In the genomic region with DNA sequence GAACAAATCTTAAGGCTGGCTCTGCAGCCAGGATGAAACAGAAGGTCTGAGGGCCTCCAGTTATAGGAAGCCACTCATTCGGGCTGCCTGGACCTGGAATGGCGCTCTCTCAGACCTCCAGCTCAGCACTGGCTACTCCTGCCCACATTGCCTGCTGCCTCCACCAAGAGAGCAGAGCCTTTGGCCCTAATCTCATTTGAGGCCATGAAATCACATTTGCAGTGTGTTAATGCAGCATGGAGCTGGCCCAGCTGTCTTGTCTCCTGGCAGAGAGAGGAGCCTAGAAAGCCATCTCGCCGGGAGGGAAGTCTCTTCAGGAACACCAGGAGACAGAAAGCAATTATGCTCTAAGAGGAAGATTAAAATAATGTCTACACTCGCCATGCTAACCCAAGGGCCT, we compare ENCODE assay signal across 15 mouse cellular contexts. TPM values are rescaled to one million over a fixed set of nuclear protein-coding genes. Genes with fewer than 3 reads are reported as not detected.
A peak's percentile ranks its signal among the peaks of the same experiment; 100 is the strongest.
DNase-seq lines count a peak whose midpoint lies in the region; ATAC-seq and TF ChIP-seq lines count a peak whose summit lies in the region.
"Had no signal": no experiment of that assay in that cellular context is flagged by ENCODE, and none has a peak within 500 bp of the region (broad histone marks: within the 10 kb centered on the region; RNA-seq: fewer than 3 reads in every experiment).

No protein-coding gene starts in this region.

- no peaks in the 10 kb centered on the region for H3K9me3 ChIP-seq in forebrain, embryonic 10.5 days
- H3K9me3 ChIP-seq in forebrain, embryonic 11.5 days (ENCODE audit: control insufficient read depth, low read length): no peaks in the 10 kb centered on the region
- no peaks in the 10 kb centered on the region for H3K9me3 ChIP-seq in lung, postnatal 0 days (ENCODE audit: low read length)
- no peaks in the 10 kb centered on the region for H3K9me3 ChIP-seq in hindbrain, embryonic 10.5 days
- no peaks in the 10 kb centered on the region for H3K9me3 ChIP-seq in midbrain, embryonic 14.5 days (ENCODE audit: control insufficient read depth, low read length)
- H3K9me3 ChIP-seq: limb, embryonic 12.5 days had no signal

- H3K4me1 ChIP-seq in forebrain, embryonic 10.5 days: peaks cover 71% of the 10 kb centered on the region
- peaks cover 15% of the 10 kb centered on the region; the same call in 1 of the 2 replicates for H3K4me1 ChIP-seq in forebrain, embryonic 11.5 days (replicated peaks; ENCODE audit: control insufficient read depth, insufficient read depth, low read length)
- no peaks in the 10 kb centered on the region for H3K4me1 ChIP-seq in lung, postnatal 0 days (ENCODE audit: insufficient read depth, low read depth, low read length)
- no peaks in the 10 kb centered on the region for H3K4me1 ChIP-seq in lung, adult 2 months (ENCODE audit: control insufficient read depth, insufficient read depth, low read length)
- peaks cover 67% of the 10 kb centered on the region for H3K4me1 ChIP-seq in hindbrain, embryonic 10.5 days (replicated peaks)
- H3K4me1 ChIP-seq in midbrain, embryonic 14.5 days (ENCODE audit: control insufficient read depth, insufficient read depth, low read length): peaks cover 36% of the 10 kb centered on the region

- no peak for TF ChIP-seq POLR2A in lung, adult 2 months (IDR thresholded peaks at IDR 0.05; ENCODE audit: borderline replicate concordance, extremely low read depth, low read depth, low read length)

- DNase-seq in forebrain, embryonic 10.5 days (ENCODE audit: extremely low spot score, low spot score): no peak
- no peak for DNase-seq in forebrain, embryonic 11.5 days (ENCODE audit: low spot score)
- peak; percentile 15 for DNase-seq in lung, postnatal 0 days (ENCODE audit: low spot score)
- DNase-seq in lung, adult 2 months: no peak
- DNase-seq in hindbrain, embryonic 10.5 days (ENCODE audit: low spot score): no peak
- DNase-seq in midbrain, embryonic 14.5 days: peak; percentile 62
- no peak for DNase-seq in frontal cortex, postnatal 10 days (ENCODE audit: low spot score in 2 of 2)
- DNase-seq: adrenal gland, postnatal 36 days; cerebellum, adult 11 months; kidney, adult 18-20 months; liver, postnatal 0 days; retina, postnatal 1 day; thymus, adult 18-20 months had no signal

- TF ChIP-seq EP300 in lung, postnatal 0 days (IDR thresholded peaks at IDR 0.05): no peak

- no peaks in the 10 kb centered on the region for H3K36me3 ChIP-seq in forebrain, embryonic 10.5 days (replicated peaks)
- no peaks in the 10 kb centered on the region for H3K36me3 ChIP-seq in forebrain, embryonic 11.5 days (ENCODE audit: control insufficient read depth, insufficient read depth, low read length)
- H3K36me3 ChIP-seq in lung, postnatal 0 days (ENCODE audit: insufficient read depth, low read length): no peaks in the 10 kb centered on the region; the same call in 1 of the 2 replicates
- no peaks in the 10 kb centered on the region for H3K36me3 ChIP-seq in hindbrain, embryonic 10.5 days
- no peaks in the 10 kb centered on the region for H3K36me3 ChIP-seq in midbrain, embryonic 14.5 days (ENCODE audit: control insufficient read depth, insufficient read depth, low read length)
- H3K36me3 ChIP-seq: limb, embryonic 12.5 days had no signal

- H3K27me3 ChIP-seq in forebrain, embryonic 10.5 days (ENCODE audit: poor library complexity, severe bottlenecking): peaks cover 51% of the 10 kb centered on the region
- no peaks in the 10 kb centered on the region for H3K27me3 ChIP-seq in forebrain, embryonic 11.5 days (ENCODE audit: control insufficient read depth, insufficient read depth, low read length)
- no peaks in the 10 kb centered on the region for H3K27me3 ChIP-seq in lung, postnatal 0 days (replicated peaks; ENCODE audit: insufficient read depth, low read length)
- H3K27me3 ChIP-seq in hindbrain, embryonic 10.5 days (ENCODE audit: insufficient read depth, poor library complexity, severe bottlenecking): peaks cover 52% of the 10 kb centered on the region
- H3K27me3 ChIP-seq in midbrain, embryonic 14.5 days (ENCODE audit: control insufficient read depth, insufficient read depth, low read length): no peaks in the 10 kb centered on the region

- ATAC-seq in forebrain, embryonic 11.5 days (replicated peaks; ENCODE audit: low FRiP score): no peak
- ATAC-seq in lung, postnatal 0 days: no peak
- no peak for ATAC-seq in midbrain, embryonic 14.5 days (ENCODE audit: low FRiP score, low TSS enrichment)
- ATAC-seq in frontal cortex, adult (ENCODE audit: low TSS enrichment): no peak
- ATAC-seq: liver, postnatal 0 days had no signal

- no peak overlapping the region for H3K4me3 ChIP-seq in forebrain, embryonic 10.5 days
- no peak overlapping the region for H3K4me3 ChIP-seq in forebrain, embryonic 11.5 days (ENCODE audit: low read depth, low read length)
- H3K4me3 ChIP-seq in lung, postnatal 0 days (ENCODE audit: low read depth, low read length): no peak overlapping the region
- no peak overlapping the region for H3K4me3 ChIP-seq in lung, adult 2 months (replicated peaks; ENCODE audit: extremely low read depth, low read depth, low read length)
- H3K4me3 ChIP-seq in hindbrain, embryonic 10.5 days: no peak overlapping the region
- H3K4me3 ChIP-seq in midbrain, embryonic 14.5 days (replicated peaks; ENCODE audit: low read depth, low read length): no peak overlapping the region
- H3K4me3 ChIP-seq: limb, embryonic 12.5 days had no signal

- 66% methylated on average over 5 of the region's 5 CpGs for whole genome bisulfite sequencing in forebrain, embryonic 10.5 days
- 63% methylated on average over 5 of the region's 5 CpGs for WGBS in forebrain, embryonic 11.5 days
- WGBS in lung, postnatal 0 days: 56% methylated on average over 5 of the region's 5 CpGs
- WGBS in lung, adult 2 months: 67% methylated on average over 5 of the region's 5 CpGs
- WGBS in hindbrain, embryonic 10.5 days: 59% methylated on average over 5 of the region's 5 CpGs
- 22% methylated on average over 5 of the region's 5 CpGs for WGBS in midbrain, embryonic 14.5 days

- H3K27ac ChIP-seq in forebrain, embryonic 10.5 days: peak overlapping the region; percentile 44; the same call in 1 of the 2 replicates
- no peak overlapping the region for H3K27ac ChIP-seq in forebrain, embryonic 11.5 days (ENCODE audit: low read depth, low read length)
- no peak overlapping the region for H3K27ac ChIP-seq in lung, postnatal 0 days (ENCODE audit: low read length)
- peak overlapping the region; percentile 31 for H3K27ac ChIP-seq in hindbrain, embryonic 10.5 days
- peak overlapping the region; percentile 60 for H3K27ac ChIP-seq in midbrain, embryonic 14.5 days (replicated peaks; ENCODE audit: low read depth, low read length)
- H3K27ac ChIP-seq: limb, embryonic 12.5 days had no signal

- H3K9ac ChIP-seq in forebrain, embryonic 11.5 days (ENCODE audit: low read length): no peak overlapping the region
- no peak overlapping the region for H3K9ac ChIP-seq in lung, postnatal 0 days (replicated peaks; ENCODE audit: low read depth)
- H3K9ac ChIP-seq in midbrain, embryonic 14.5 days (replicated peaks; ENCODE audit: low read length): no peak overlapping the region
- H3K9ac ChIP-seq: limb, embryonic 12.5 days; liver, postnatal 0 days had no signal

- no peak overlapping the region for H3K4me2 ChIP-seq in forebrain, embryonic 11.5 days (ENCODE audit: low read depth, low read length, severe bottlenecking)
- H3K4me2 ChIP-seq in lung, postnatal 0 days (replicated peaks; ENCODE audit: low read depth, low read length): no peak overlapping the region
- no peak overlapping the region for H3K4me2 ChIP-seq in midbrain, embryonic 14.5 days (ENCODE audit: low read length)
- H3K4me2 ChIP-seq: limb, embryonic 12.5 days had no signal

- no peak for TF ChIP-seq CTCF in lung, postnatal 0 days (IDR thresholded peaks at IDR 0.05)
- TF ChIP-seq CTCF in lung, adult 2 months (IDR thresholded peaks at IDR 0.05; ENCODE audit: insufficient read depth, low read length): no peak

RNA-seq across cellular contexts. Expression of a gene that starts 11.1 kb away (rescaled TPM):
- polyA plus RNA-seq in forebrain, embryonic 10.5 days (2016; fragmentation: Nextera tagmentation; extraction: Ambion mirVana): 0.36 and 0.90 TPM in 2 replicates
- 0.88 and 1.1 TPM in 2 replicates for polyA plus RNA-seq in forebrain, embryonic 11.5 days (2014; fragmentation: Nextera tagmentation; extraction: Ambion mirVana)
- polyA plus RNA-seq in lung, postnatal 0 days (2015; fragmentation: Nextera tagmentation; extraction: Ambion mirVana): 3.0 and 3.3 TPM in 2 replicates
- polyA plus RNA-seq in lung, adult 2 months (2012; rRNA removed): 7.8 and 8.5 TPM in 2 replicates
- 0.90 and 0.99 TPM in 2 replicates for polyA plus RNA-seq in hindbrain, embryonic 10.5 days (2016; fragmentation: Nextera tagmentation; extraction: Ambion mirVana)
- 0.09 and 0.54 TPM in 2 replicates for polyA plus RNA-seq in midbrain, embryonic 14.5 days (2014; fragmentation: Nextera tagmentation; extraction: Ambion mirVana)
- polyA plus RNA-seq: liver, postnatal 0 days had no signal

RNA-seq across cellular contexts. Expression of a gene that starts 43.9 kb away (rescaled TPM):
- 33.0 and 37.1 TPM in 2 replicates for polyA plus RNA-seq in forebrain, embryonic 10.5 days (2016; fragmentation: Nextera tagmentation; extraction: Ambion mirVana)
- 18.0 and 21.8 TPM in 2 replicates for polyA plus RNA-seq in forebrain, embryonic 11.5 days (2014; fragmentation: Nextera tagmentation; extraction: Ambion mirVana)
- 0.32 and 0.41 TPM in 2 replicates for polyA plus RNA-seq in lung, postnatal 0 days (2015; fragmentation: Nextera tagmentation; extraction: Ambion mirVana)
- polyA plus RNA-seq in lung, adult 2 months (2012; rRNA removed): 0.65 and 0.68 TPM in 2 replicates
- polyA plus RNA-seq in hindbrain, embryonic 10.5 days (2016; fragmentation: Nextera tagmentation; extraction: Ambion mirVana): 11.2 and 15.8 TPM in 2 replicates
- polyA plus RNA-seq in midbrain, embryonic 14.5 days (2014; fragmentation: Nextera tagmentation; extraction: Ambion mirVana): 2.3 and 10.1 TPM in 2 replicates
- polyA plus RNA-seq: liver, postnatal 0 days had no signal

Comparison
In these comparisons a context has a peak if more than half of its experiments do, and no peak if none do; other contexts are left out.
1. DNase-seq: peak in lung, postnatal 0 days (single experiment) and midbrain, embryonic 14.5 days (single experiment); none in forebrain, embryonic 10.5 days (single experiment), forebrain, embryonic 11.5 days (single experiment), lung, adult 2 months (single experiment), hindbrain, embryonic 10.5 days (single experiment) and frontal cortex, postnatal 10 days (0 of 2).
2. H3K27ac ChIP-seq: peak in forebrain, embryonic 10.5 days (single experiment), hindbrain, embryonic 10.5 days (single experiment) and midbrain, embryonic 14.5 days (single experiment); none in forebrain, embryonic 11.5 days (single experiment) and lung, postnatal 0 days (single experiment).